Mouse (Mus musculus): ENCODE measurements around the gene Auts2.

The Auts2 gene

GRCm38 (mm10) chr5:131517677-131518076 is 1025.5 kb downstream of the Auts2 start:
- DNase-seq (ENCODE audit: low spot score) = peak; percentile 30

- DNase-seq (ENCODE audit: low spot score) = peak; percentile 69
Measured at GRCm38 (mm10) chr5:131515707-131516407, 1027.3 kb downstream of the Auts2 start.

GRCm38 (mm10) chr5:131513753-131514152 is 1029.4 kb downstream of the Auts2 start:
- DNase-seq (ENCODE audit: low spot score) = no peak

- DNase-seq (ENCODE audit: low spot score) = no peak
Measured at GRCm38 (mm10) chr5:131512617-131513016, 1030.5 kb downstream of the Auts2 start.

- no peak for DNase-seq (ENCODE audit: low spot score)
Measured at GRCm38 (mm10) chr5:131510659-131511058, 1032.5 kb downstream of the Auts2 start.

- DNase-seq (ENCODE audit: low spot score) = no peak
Measured at GRCm38 (mm10) chr5:131509315-131509714, 1033.8 kb downstream of the Auts2 start.

GRCm38 (mm10) chr5:131498865-131499264 is 1044.3 kb downstream of the Auts2 start:
- DNase-seq (ENCODE audit: low spot score) = no peak

- DNase-seq (ENCODE audit: low spot score) = no peak
Measured at GRCm38 (mm10) chr5:131496517-131497216, 1046.5 kb downstream of the Auts2 start.

GRCm38 (mm10) chr5:131494564-131494963 is 1048.6 kb downstream of the Auts2 start:
- no peak for DNase-seq (ENCODE audit: low spot score)

GRCm38 (mm10) chr5:131492535-131492934 is 1050.6 kb downstream of the Auts2 start:
- DNase-seq (ENCODE audit: low spot score) = no peak

- DNase-seq (ENCODE audit: low spot score) = no peak
Measured at GRCm38 (mm10) chr5:131491843-131492242, 1051.3 kb downstream of the Auts2 start.

- no peak for DNase-seq (ENCODE audit: low spot score)
Measured at GRCm38 (mm10) chr5:131490811-131491210, 1052.3 kb downstream of the Auts2 start.

GRCm38 (mm10) chr5:131489846-131490245 is 1053.3 kb downstream of the Auts2 start:
- DNase-seq (ENCODE audit: low spot score) = no peak

- DNase-seq (ENCODE audit: low spot score) = peak; percentile 20
Measured at GRCm38 (mm10) chr5:131486527-131486926, 1056.6 kb downstream of the Auts2 start.

GRCm38 (mm10) chr5:131475278-131475677 is 1067.9 kb downstream of the Auts2 start:
- DNase-seq (ENCODE audit: low spot score) = no peak

GRCm38 (mm10) chr5:131468609-131469008 is 1074.5 kb downstream of the Auts2 start:
- DNase-seq (ENCODE audit: low spot score) = no peak

GRCm38 (mm10) chr5:131466131-131466530 is 1077.0 kb downstream of the Auts2 start:
- DNase-seq (ENCODE audit: low spot score) = no peak

GRCm38 (mm10) chr5:131463402-131463801 is 1079.7 kb downstream of the Auts2 start:
- DNase-seq (ENCODE audit: low spot score) = no peak

- no peak for DNase-seq (ENCODE audit: low spot score)
Measured at GRCm38 (mm10) chr5:131459951-131460350, 1083.2 kb downstream of the Auts2 start.

GRCm38 (mm10) chr5:131459549-131459948 is 1083.6 kb downstream of the Auts2 start:
- no peak for DNase-seq (ENCODE audit: low spot score)

GRCm38 (mm10) chr5:131458700-131459099 is 1084.4 kb downstream of the Auts2 start:
- no peak for DNase-seq (ENCODE audit: low spot score)

- no peak for DNase-seq (ENCODE audit: low spot score)
Measured at GRCm38 (mm10) chr5:131457999-131458398, 1085.1 kb downstream of the Auts2 start.

GRCm38 (mm10) chr5:131449181-131449868 is 1093.8 kb downstream of the Auts2 start:
- DNase-seq (ENCODE audit: low spot score) = no peak

All from MN1 (cell line).